Mouse (Mus musculus) E14TG2a.4 (cell line): ENCODE results near the gene Bmp2k.

Experiments used
- CTCF ChIP-seq: conservative IDR thresholded peaks from 2 replicates; pipeline ENCODE4 v1.5.1; 2014; ENCODE audit warnings: low read length
- POU5F1 ChIP-seq: IDR thresholded peaks from 2 replicates; pipeline ENCODE4 v1.6.1; 2014; ENCODE audit warnings: low read length, borderline replicate concordance

DNA sequence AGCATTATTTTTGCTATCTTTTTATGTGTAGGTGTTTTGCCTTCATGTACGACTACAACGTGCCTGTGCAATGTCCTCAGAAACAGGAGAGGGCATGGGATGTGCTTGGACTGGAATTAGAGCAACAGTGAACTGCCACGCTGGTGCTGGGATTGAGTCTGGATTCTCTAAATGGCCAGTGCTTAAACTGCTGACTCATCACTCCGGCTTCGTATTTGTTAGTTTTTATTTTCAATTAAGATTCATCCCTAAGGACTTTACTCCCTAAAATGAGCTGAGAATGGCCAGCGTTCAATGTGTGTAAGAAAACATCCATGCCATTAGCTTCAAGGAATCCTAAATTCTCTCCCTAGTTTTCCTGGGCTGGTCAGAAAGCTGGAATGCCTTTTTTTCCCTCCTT, 129.8 kb downstream of the Bmp2k start:
- no peak for TF ChIP-seq CTCF
- no peak for TF ChIP-seq POU5F1
